Mouse (Mus musculus) hindbrain, embryonic 15.5 days (tissue): ENCODE measurements around the gene Gapdhs. TPM values are rescaled to one million over a fixed set of nuclear protein-coding genes. Genes with fewer than 3 reads are reported as not detected.
"Not testable (repeated sequence)": the region's sequence is repeated elsewhere in the genome, so short reads cannot be mapped to it uniquely, and the experiment has no call there.

Experiments used
- ATAC-seq: fragments of 200-750 bp; cut with Nextera tagmentation; 2 replicates; pipeline ENCODE4 v1.8.0; 2017; ENCODE audit warnings: low read depth, moderate number of reproducible peaks, moderate TSS enrichment; ENCODE audit not compliant: low FRiP score
- H3K27ac ChIP-seq: fragments of 300-500 bp; sonication (generic); replicated peaks from 2 replicates; pipeline ENCODE4 v1.5.1; 2015; ENCODE audit warnings: mild to moderate bottlenecking, inconsistent platforms
- H3K27me3 ChIP-seq: fragments of 300-500 bp; sonication (generic); 2 replicates; pipeline ENCODE4 v1.6.1; 2015; ENCODE audit warnings: control low read depth, inconsistent platforms
- H3K36me3 ChIP-seq: fragments of 300-500 bp; sonication (generic); 2 replicates; pipeline ENCODE4 v1.6.1; 2015; ENCODE audit warnings: control low read depth, inconsistent platforms
- H3K4me1 ChIP-seq: fragments of 300-500 bp; sonication (generic); replicated peaks from 2 replicates; pipeline ENCODE4 v1.6.1; 2015; ENCODE audit warnings: control low read depth, inconsistent platforms
- H3K4me2 ChIP-seq: fragments of 300-500 bp; sonication (generic); 2 replicates; pipeline ENCODE4 v1.6.1; 2015; ENCODE audit warnings: moderate library complexity, mild to moderate bottlenecking, inconsistent platforms
- H3K4me3 ChIP-seq: fragments of 300-500 bp; sonication (generic); 2 replicates; pipeline ENCODE4 v1.5.1; 2015; ENCODE audit warnings: mild to moderate bottlenecking, inconsistent platforms
- H3K9ac ChIP-seq: fragments of 300-500 bp; sonication (generic); 2 replicates; pipeline ENCODE4 v1.6.1; 2015; ENCODE audit warnings: inconsistent platforms
- H3K9me3 ChIP-seq: fragments of 300-500 bp; sonication (generic); 2 replicates; pipeline ENCODE4 v1.6.1; 2016; ENCODE audit warnings: control low read depth, inconsistent platforms
- WGBS: fragments of 180-500 bp; shearing (Covaris S2); methylation state at CpG from one replicate; pipeline ENCODE4 v1.1.7; 2015; 5-methylcytosine and 5-hydroxymethylcytosine counted together
- polyA plus RNA-seq: library from polyadenylated mRNA; unstranded; fragments of >200 nt; fragmentation: Nextera tagmentation; extraction: Ambion mirVana; gene quantifications from 2 replicates; pipeline ENCODE4 v1.2.1, GENCODE M21; 2015

Gapdhs gene
- polyA plus RNA-seq = 0.79 and 1.4 TPM in 2 replicates

DNA sequence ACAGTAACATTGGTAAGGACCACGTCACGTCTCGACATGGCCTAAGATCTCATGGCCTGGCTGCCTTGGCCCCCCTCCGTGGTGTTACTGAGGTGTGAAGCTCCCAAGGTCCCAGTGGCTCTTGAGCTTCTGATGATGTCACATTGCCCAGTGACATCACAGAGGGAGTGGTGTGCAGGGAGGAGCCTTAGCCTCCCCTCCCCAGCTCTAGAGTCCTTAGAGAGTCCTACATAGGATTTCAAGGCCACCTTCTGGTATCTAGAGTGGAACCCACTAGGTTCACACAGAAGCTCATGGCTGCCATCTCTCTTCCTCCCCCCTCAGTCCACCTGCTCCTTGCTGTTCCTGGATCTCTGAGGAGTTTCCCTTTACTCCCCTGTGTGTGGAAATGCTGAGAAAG is at the start of gene Gapdhs:
TSS of gene Gapdhs (minus strand) at position 65 of the 400 bp plus-strand sequence.
- not testable (repeated sequence) for H3K9ac ChIP-seq
- peak; percentile 35; the same call in 1 of the 2 replicates for ATAC-seq

DNA sequence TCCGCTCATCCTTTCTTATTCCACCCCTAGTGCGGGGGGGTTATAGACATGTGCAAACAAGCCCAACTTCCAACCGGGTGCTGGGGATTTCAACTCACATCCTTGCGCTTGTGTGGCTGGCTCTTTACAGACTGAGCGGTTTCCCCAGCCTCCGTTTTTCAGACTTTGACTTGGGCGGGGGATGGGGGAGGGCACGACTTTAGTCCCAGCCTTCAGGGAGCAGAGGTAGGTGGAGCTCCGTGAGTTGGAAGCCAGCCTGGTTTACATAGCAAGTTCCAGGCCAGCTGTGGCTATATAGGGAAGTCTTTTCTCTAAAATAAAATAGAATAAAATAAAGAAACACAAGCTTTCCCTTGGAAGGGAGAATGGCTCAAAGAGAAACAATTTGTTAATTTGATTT is 48.4 kb upstream of the Gapdhs start:
- Histone ChIP-seq H3K4me3 (no peak overlapping the region), H3K36me3 (no peaks in the 10 kb centered on the region), H3K27ac (no peak overlapping the region), H3K9me3 (no peaks in the 10 kb centered on the region), H3K9ac (no peak overlapping the region), H3K4me1 (no peaks in the 10 kb centered on the region), H3K4me2 (no peak overlapping the region), H3K27me3 (no peaks in the 10 kb centered on the region)
- WGBS = 27% methylated on average over 9 of the region's 9 CpGs
- no peak for ATAC-seq

More for the DNA sequence above, at the start of gene Gapdhs:
- H3K27me3 ChIP-seq, H3K4me1 ChIP-seq, H3K27ac ChIP-seq, H3K36me3 ChIP-seq, H3K4me2 ChIP-seq, H3K9me3 ChIP-seq, H3K4me3 ChIP-seq: not testable (repeated sequence)
- 78% methylated on average over 3 of the region's 4 CpGs for WGBS

DNA sequence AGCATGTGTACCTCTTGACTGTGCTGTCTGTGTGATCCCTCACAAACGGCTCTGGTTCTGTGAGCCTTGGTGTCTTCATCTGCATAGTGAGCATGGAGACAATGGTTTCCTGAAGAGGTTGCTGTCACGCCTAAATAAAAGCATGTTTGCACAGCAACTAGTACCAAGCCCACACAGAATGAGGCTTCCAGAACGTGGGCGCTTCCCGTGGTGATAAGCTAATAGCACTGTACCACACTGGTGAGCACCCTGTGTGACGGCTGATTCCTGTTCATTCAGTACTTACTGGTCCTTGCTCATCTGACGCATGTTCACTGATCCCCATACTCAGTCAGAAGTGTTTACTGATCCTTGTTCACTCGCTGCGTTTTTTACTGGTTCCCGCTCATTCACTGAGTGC is 46.7 kb upstream of the Gapdhs start:
- no peak overlapping the region for H3K27ac ChIP-seq
- no peak for ATAC-seq
- no peak overlapping the region for H3K4me3 ChIP-seq
- WGBS = 73% methylated on average over 10 of the region's 10 CpGs
- no peak overlapping the region for H3K4me2 ChIP-seq
- no peaks in the 10 kb centered on the region for H3K9me3 ChIP-seq
- no peak overlapping the region for H3K9ac ChIP-seq
- peaks cover 9% of the 10 kb centered on the region for H3K4me1 ChIP-seq
- no peaks in the 10 kb centered on the region for H3K36me3 ChIP-seq
- H3K27me3 ChIP-seq = no peaks in the 10 kb centered on the region

DNA sequence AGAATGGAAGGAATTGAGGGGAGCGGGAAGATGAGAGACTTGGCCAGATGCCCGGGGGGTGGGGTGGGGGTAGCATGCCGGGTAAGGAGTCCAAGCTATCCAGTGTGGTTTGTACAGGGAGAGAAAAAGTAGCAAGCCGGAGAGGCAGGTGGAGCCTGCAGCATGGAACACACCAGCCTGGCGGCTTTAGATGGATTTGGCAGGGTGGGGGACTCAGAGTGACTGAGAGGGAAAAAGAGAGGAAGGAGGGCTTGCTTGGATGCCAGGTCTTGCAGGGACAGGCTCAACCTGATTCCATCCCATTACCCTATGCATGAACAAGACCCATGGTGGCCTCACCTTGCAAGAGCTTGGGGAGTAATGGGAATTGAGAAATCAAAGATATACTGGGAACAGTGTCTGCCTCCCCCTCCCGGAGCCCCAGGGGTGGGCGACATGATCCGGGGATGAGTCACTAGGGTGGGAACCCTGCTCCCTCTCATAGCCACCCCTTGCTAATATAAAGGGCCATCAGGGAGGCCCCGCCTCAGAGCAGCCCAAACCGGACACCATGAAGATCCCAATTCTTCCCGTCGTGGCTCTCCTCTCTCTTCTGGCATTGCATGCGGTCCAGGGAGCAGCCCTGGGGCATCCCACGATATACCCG is 44.0 kb upstream of the Gapdhs start, which contains the start of gene Krtdap:
TSS of gene Krtdap (plus strand) at position 520 of the 646 bp plus-strand sequence.
- Histone ChIP-seq H3K36me3 (no peaks in the 10 kb centered on the region), H3K4me1 (peaks cover 9% of the 10 kb centered on the region), H3K27me3 (no peaks in the 10 kb centered on the region), H3K9me3 (no peaks in the 10 kb centered on the region), H3K27ac (no peak within 1 kb of the TSS), H3K4me3 (no peak within 1 kb of the TSS), H3K4me2 (no peak within 1 kb of the TSS), H3K9ac (no peak within 1 kb of the TSS)
- 53% methylated on average over 15 of the region's 15 CpGs for WGBS
- no peak for ATAC-seq

DNA sequence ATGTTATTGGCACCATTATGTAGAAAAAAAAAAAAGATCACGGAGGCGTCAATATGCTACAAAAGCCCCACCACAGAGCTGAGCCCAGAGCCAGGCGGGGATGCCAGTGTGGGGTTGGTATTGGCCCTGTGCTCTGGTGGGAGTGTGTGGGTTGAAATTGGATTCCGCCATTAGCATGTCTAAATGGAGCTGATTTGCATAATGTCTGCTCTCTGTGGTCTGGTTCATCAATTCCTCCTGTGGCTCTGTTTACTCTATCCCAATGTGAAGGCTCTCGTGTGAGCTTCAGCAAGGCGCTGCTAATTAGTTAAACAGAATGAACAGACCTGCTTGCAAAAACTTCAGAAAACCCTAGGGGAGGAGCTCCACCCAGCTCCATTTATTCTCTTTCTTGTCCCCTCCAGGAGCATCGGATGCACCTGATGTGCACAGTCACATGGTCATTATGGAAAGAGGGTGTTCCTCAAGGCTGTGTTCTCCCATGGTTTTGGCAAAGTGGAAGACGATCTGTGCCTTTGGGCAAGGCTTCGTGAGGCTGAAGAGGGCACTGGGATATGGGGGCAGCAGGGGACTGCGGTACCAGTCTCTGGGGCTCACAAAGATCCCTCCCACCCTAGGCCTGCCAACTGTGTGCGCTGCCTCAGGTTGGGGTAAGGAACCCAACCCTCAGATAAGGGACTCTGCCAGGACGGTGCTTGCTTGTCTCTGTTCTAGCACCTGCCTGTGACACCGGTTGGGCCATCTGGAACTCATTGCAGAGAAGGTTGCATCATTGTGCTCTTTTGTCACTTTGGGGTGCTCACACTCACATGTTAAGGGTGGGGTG is 42.5 kb upstream of the Gapdhs start:
- Histone ChIP-seq H3K27me3 (no peaks in the 10 kb centered on the region), H3K4me3 (no peak overlapping the region), H3K36me3 (no peaks in the 10 kb centered on the region), H3K4me2 (no peak overlapping the region), H3K9ac (no peak overlapping the region), H3K27ac (peak overlapping the region; percentile 61), H3K4me1 (peaks cover 9% of the 10 kb centered on the region), H3K9me3 (no peaks in the 10 kb centered on the region)
- WGBS = 39% methylated on average over 13 of the region's 13 CpGs
- ATAC-seq = peak; percentile 86

DNA sequence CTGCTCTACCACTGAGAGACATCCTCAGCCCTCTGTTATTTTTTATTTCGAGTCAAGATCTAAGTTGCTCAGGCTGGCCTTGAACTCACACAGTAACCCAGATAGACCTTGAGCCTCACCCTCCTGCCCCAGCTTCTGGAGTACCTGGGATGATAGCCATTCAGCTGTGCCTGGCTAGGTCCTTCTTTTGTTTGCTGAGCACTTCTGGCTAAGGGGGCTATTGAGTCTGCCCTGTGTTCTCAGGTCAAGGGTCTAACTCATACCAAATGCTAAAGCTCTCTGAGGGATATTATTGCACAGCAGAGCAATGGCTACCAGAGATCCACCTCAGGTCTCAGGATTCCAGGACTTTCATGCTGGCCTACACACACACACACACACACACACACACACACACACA is 41.7 kb upstream of the Gapdhs start:
- ATAC-seq = no peak
- Histone ChIP-seq H3K9me3 (no peaks in the 10 kb centered on the region), H3K36me3 (no peaks in the 10 kb centered on the region), H3K4me3 (no peak overlapping the region), H3K27ac (peak overlapping the region; percentile 61), H3K27me3 (no peaks in the 10 kb centered on the region), H3K4me1 (peaks cover 9% of the 10 kb centered on the region), H3K9ac (no peak overlapping the region), H3K4me2 (no peak overlapping the region)
- 74% methylated on average over 1 of the region's 1 CpGs for WGBS

DNA sequence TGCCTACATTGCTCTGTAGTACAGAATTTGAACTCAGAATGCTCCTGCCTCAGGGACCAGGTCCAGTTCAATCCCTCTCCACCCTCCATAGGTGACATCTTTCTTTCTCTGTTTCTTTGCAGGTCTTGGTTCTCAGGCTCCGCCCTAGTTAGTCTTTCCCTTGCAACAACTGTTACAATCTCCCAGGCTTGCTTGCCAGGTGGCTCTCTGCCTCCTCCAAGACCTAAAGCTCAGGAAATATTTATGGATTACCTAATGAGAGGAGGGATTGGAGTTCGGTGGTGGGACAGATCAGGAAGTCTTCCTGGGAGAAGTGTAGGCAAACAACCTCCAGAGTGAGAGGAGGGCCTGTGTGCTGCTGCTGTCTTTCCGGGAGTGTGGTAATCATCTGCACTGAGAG is 39.2 kb upstream of the Gapdhs start:
- 79% methylated on average over 3 of the region's 3 CpGs for WGBS
- Histone ChIP-seq H3K4me1 (peaks cover 9% of the 10 kb centered on the region), H3K9ac (no peak overlapping the region), H3K4me2 (no peak overlapping the region), H3K9me3 (no peaks in the 10 kb centered on the region), H3K27me3 (no peaks in the 10 kb centered on the region), H3K27ac (no peak overlapping the region), H3K4me3 (no peak overlapping the region), H3K36me3 (no peaks in the 10 kb centered on the region)
- no peak for ATAC-seq

DNA sequence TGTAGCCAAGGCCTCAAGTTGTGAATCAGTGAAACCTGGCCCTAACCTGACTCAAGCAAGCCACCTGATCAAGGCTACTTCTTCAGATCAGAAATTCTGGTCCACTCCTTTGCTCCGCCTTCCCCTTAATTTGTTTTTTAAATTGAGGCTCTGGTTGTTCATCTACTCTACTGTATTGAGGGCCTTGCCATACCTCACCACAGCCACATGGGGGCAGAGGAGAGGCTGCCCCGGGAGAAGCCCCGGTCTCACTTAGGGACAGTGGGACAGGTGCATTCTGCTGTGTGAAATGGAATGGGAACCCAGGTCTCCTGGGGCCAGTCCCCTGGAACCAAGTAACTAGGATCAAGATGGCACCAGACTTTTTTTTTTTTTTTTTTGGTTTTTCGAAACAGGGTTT is 38.3 kb upstream of the Gapdhs start:
- ATAC-seq = no peak
- 81% methylated on average over 4 of the region's 4 CpGs for WGBS
- Histone ChIP-seq H3K9me3 (no peaks in the 10 kb centered on the region), H3K4me3 (no peak overlapping the region), H3K4me1 (peaks cover 9% of the 10 kb centered on the region), H3K27me3 (no peaks in the 10 kb centered on the region), H3K4me2 (no peak overlapping the region), H3K9ac (no peak overlapping the region), H3K36me3 (no peaks in the 10 kb centered on the region), H3K27ac (no peak overlapping the region)

DNA sequence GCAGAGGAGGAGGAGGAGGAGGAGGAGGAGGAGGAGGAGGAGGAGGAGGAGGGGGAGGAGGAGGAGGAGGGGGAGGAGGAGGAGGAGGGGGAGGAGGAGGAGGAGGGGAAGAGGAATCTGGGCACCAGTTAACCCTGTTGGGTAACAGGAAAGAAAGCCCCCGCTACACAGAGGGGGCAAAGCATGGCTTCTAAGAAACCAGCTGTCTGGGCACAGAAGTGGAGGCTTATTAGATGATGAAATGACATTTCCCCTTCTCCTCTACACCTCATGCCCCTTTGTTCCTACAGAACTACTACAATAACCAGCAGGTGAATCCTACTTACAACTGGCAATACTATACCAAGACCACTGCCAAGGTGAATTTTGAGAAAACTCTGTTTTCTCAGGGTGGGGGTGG is 34.4 kb upstream of the Gapdhs start:
- no peaks in the 10 kb centered on the region for H3K36me3 ChIP-seq
- no peak overlapping the region for H3K4me3 ChIP-seq
- ATAC-seq = no peak
- no peak overlapping the region for H3K4me2 ChIP-seq
- no peaks in the 10 kb centered on the region for H3K9me3 ChIP-seq
- WGBS = 88% methylated on average over 1 of the region's 1 CpGs
- H3K27me3 ChIP-seq = no peaks in the 10 kb centered on the region
- H3K9ac ChIP-seq = no peak overlapping the region
- no peaks in the 10 kb centered on the region for H3K4me1 ChIP-seq
- H3K27ac ChIP-seq = no peak overlapping the region

DNA sequence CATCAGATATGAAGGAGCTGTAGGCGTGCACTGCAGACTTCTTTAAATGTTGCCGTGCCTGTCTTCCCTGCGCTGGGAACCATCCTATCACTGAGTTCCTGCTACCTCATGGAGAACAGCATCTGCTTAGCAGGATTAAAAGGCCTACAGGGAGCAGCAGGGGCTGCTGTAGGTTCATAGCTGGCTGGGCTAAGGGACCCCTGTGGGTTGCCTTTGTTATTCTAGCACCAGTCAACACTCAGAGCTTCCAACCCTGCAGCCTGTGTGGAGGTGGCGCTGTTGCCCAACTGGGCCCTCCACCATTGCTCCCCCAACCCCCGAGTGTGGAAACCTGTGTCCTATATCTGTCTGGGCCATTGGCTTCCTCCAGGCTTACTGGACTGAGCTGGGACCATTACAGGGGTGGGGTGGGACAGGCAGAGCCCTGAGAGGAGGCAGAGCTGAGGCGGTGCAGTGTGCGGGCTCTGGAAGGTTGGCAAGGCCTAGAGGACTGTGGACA is 33.6 kb upstream of the Gapdhs start:
- no peaks in the 10 kb centered on the region for H3K9me3 ChIP-seq
- no peaks in the 10 kb centered on the region for H3K27me3 ChIP-seq
- no peak for ATAC-seq
- H3K4me3 ChIP-seq = no peak overlapping the region
- no peak overlapping the region for H3K9ac ChIP-seq
- H3K4me1 ChIP-seq = no peaks in the 10 kb centered on the region
- no peak overlapping the region for H3K4me2 ChIP-seq
- no peak overlapping the region for H3K27ac ChIP-seq
- no peaks in the 10 kb centered on the region for H3K36me3 ChIP-seq
- WGBS = 47% methylated on average over 7 of the region's 7 CpGs

DNA sequence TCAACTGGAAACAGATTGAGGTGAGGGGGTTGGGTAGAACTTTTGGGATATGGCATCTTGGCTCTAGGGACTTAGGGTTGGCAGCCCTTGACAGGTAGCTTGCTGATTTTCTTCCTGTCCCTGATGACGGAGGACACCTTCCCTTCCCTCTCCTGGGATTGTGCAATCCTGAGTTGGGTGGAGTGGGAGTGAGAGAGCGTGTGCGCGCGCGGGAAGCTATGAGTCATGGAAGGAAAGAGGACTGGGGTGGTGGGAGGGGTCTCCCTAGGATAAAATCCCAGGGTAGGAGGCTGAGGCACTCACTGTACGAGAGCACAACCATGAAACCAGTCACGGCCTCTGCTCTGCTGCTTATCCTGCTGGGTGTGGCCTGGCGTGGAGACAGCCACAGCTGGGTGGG is 32.6 kb upstream of the Gapdhs start:
- no peaks in the 10 kb centered on the region for H3K27me3 ChIP-seq
- WGBS = 89% methylated on average over 9 of the region's 9 CpGs
- no peaks in the 10 kb centered on the region for H3K4me1 ChIP-seq
- H3K27ac ChIP-seq = no peak overlapping the region
- H3K36me3 ChIP-seq = no peaks in the 10 kb centered on the region
- H3K4me3 ChIP-seq = no peak overlapping the region
- H3K4me2 ChIP-seq = no peak overlapping the region
- ATAC-seq = no peak
- no peaks in the 10 kb centered on the region for H3K9me3 ChIP-seq
- H3K9ac ChIP-seq = no peak overlapping the region

DNA sequence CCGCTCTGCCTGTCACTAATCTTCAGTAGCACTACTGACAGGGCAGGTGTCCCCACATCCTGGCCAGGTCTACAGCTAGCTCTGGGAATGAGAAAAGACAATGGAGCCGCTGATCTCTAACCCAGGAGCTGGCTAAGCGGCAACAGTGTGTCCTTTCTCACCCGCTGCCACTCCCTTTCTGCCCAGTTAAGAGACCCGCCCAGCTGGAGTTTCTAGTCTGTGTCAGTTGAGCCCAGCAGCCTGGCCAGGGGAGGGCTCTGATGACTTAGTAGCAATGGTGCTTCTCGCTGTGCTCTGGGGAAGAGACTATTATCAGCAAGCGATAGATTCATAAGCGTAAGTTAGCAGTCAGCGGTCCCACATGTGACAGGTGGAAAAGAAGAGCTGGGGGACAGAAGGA is 25.8 kb upstream of the Gapdhs start:
- no peaks in the 10 kb centered on the region for H3K27me3 ChIP-seq
- ATAC-seq = no peak
- H3K27ac ChIP-seq = no peak overlapping the region
- no peaks in the 10 kb centered on the region for H3K4me1 ChIP-seq
- no peak overlapping the region for H3K4me2 ChIP-seq
- H3K9ac ChIP-seq = no peak overlapping the region
- no peaks in the 10 kb centered on the region for H3K36me3 ChIP-seq
- 44% methylated on average over 9 of the region's 9 CpGs for WGBS
- H3K4me3 ChIP-seq = no peak overlapping the region
- H3K9me3 ChIP-seq = no peaks in the 10 kb centered on the region
